Mouse (Mus musculus): ENCODE results near the gene Ddx49. TPM values are rescaled to one million over a fixed set of nuclear protein-coding genes. Genes with fewer than 3 reads are reported as not detected.

Gene Ddx49
- polyA plus RNA-seq, 1 experiment = not detected

GRCm38 (mm10) chr8:70257456-70257855, 44.8 kb downstream of the Ddx49 start:
- Histone ChIP-seq H3K27ac (ENCODE audit: insufficient read depth, low read depth, low read length) (no peak overlapping the region), H3K4me1 (ENCODE audit: control insufficient read depth, insufficient read depth, low read length) (no peaks in the 10 kb centered on the region), H3K4me3 (ENCODE audit: insufficient read depth, low read depth, low read length) (no peak overlapping the region)
- TF ChIP-seq CTCF (IDR thresholded peaks at IDR 0.05; ENCODE audit: insufficient read depth, low read depth, low read length) (no peak), POLR2A (IDR thresholded peaks at IDR 0.05; ENCODE audit: insufficient read depth, low read depth, low read length) (no peak)
- WGBS = 74% methylated on average over 3 of the region's 3 CpGs

- TF ChIP-seq POLR2A (IDR thresholded peaks at IDR 0.05; ENCODE audit: insufficient read depth, low read depth, low read length) (no peak), CTCF (IDR thresholded peaks at IDR 0.05; ENCODE audit: insufficient read depth, low read depth, low read length) (no peak)
- 49% methylated on average over 1 of the region's 1 CpGs for WGBS
- Histone ChIP-seq H3K4me3 (ENCODE audit: insufficient read depth, low read depth, low read length) (no peak overlapping the region), H3K27ac (ENCODE audit: insufficient read depth, low read depth, low read length) (no peak overlapping the region), H3K4me1 (ENCODE audit: control insufficient read depth, insufficient read depth, low read length) (no peaks in the 10 kb centered on the region)
These were observed 47.7 kb downstream of the Ddx49 start for GRCm38 (mm10) chr8:70254628-70255027.

- peaks cover 11% of the 10 kb centered on the region for H3K4me1 ChIP-seq (ENCODE audit: control insufficient read depth, insufficient read depth, low read length)
- TF ChIP-seq POLR2A (IDR thresholded peaks at IDR 0.05; ENCODE audit: insufficient read depth, low read depth, low read length) (no peak), CTCF (IDR thresholded peaks at IDR 0.05; ENCODE audit: insufficient read depth, low read depth, low read length) (no peak)
- H3K27ac ChIP-seq (ENCODE audit: insufficient read depth, low read depth, low read length) = no peak overlapping the region
- WGBS = 63% methylated on average over 3 of the region's 3 CpGs
- no peak overlapping the region for H3K4me3 ChIP-seq (ENCODE audit: insufficient read depth, low read depth, low read length)
These were observed 54.4 kb downstream of the Ddx49 start for GRCm38 (mm10) chr8:70247841-70248240.

DNA sequence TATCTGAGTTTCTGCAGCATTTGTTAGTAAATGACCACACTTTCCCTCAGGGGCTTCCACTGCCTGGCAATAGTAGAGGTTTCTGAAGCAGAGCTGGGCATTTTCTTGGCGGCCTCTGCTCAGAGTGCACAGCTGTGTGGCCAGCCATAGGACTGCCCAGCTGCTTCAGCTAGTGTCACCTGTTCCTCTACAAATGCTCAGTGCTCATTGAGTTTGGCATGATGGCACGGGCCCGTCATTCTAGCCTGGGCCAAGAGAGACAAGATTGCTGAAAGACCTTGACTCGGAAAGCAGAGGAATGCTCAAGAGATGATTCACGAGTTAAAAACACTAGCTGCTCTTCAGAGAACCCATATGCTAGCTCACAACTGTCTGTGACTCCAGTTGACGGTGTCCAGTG, 55.7 kb downstream of the Ddx49 start:
- TF ChIP-seq POLR2A (IDR thresholded peaks at IDR 0.05; ENCODE audit: insufficient read depth, low read depth, low read length) (no peak), CTCF (IDR thresholded peaks at IDR 0.05; ENCODE audit: insufficient read depth, low read depth, low read length) (no peak)
- no peak overlapping the region for H3K27ac ChIP-seq (ENCODE audit: insufficient read depth, low read depth, low read length)
- 80% methylated on average over 6 of the region's 6 CpGs for WGBS
- H3K4me3 ChIP-seq (ENCODE audit: insufficient read depth, low read depth, low read length) = no peak overlapping the region
- peaks cover 11% of the 10 kb centered on the region for H3K4me1 ChIP-seq (ENCODE audit: control insufficient read depth, insufficient read depth, low read length)

Other genes with a start within 250 kb of the Ddx49 start
- gene Tm6sf2, start 229.6 kb downstream of the Ddx49 start, polyA plus RNA-seq (2012; ENCODE audit: insufficient read depth, insufficient read length, low replicate concordance, missing spikeins) = not detected in 2 replicates
- gene Hapln4, start 219.0 kb downstream of the Ddx49 start, polyA plus RNA-seq (2012; ENCODE audit: insufficient read depth, insufficient read length, low replicate concordance, missing spikeins) = not detected in 2 replicates
- 84.7 TPM in 1 of 2 replicates, not detected in the other for gene Ncan, start 181.6 kb downstream of the Ddx49 start, polyA plus RNA-seq (2012; ENCODE audit: insufficient read depth, insufficient read length, low replicate concordance, missing spikeins)
- gene Nr2c2ap, start 171.2 kb downstream of the Ddx49 start, polyA plus RNA-seq (2012; ENCODE audit: insufficient read depth, insufficient read length, low replicate concordance, missing spikeins) = not detected in 2 replicates
- not detected in 2 replicates for gene Rfxank, start 163.3 kb downstream of the Ddx49 start, polyA plus RNA-seq (2012; ENCODE audit: insufficient read depth, insufficient read length, low replicate concordance, missing spikeins)
- not detected in 2 replicates for gene Borcs8, start 163.0 kb downstream of the Ddx49 start, polyA plus RNA-seq (2012; ENCODE audit: insufficient read depth, insufficient read length, low replicate concordance, missing spikeins)
- not detected in 2 replicates for gene Mef2b, start 162.8 kb downstream of the Ddx49 start, polyA plus RNA-seq (2012; ENCODE audit: insufficient read depth, insufficient read length, low replicate concordance, missing spikeins)
- not detected in 2 replicates for gene Tmem161a, start 130.1 kb downstream of the Ddx49 start, polyA plus RNA-seq (2012; ENCODE audit: insufficient read depth, insufficient read length, low replicate concordance, missing spikeins)
- gene Slc25a42, start 90.2 kb downstream of the Ddx49 start, polyA plus RNA-seq (2012; ENCODE audit: insufficient read depth, insufficient read length, low replicate concordance, missing spikeins) = not detected in 2 replicates
- not detected in 2 replicates for gene Sugp2, start 68.3 kb downstream of the Ddx49 start, polyA plus RNA-seq (2012; ENCODE audit: insufficient read depth, insufficient read length, low replicate concordance, missing spikeins)
- not detected in 2 replicates for gene Armc6, start 68.0 kb downstream of the Ddx49 start, polyA plus RNA-seq (2012; ENCODE audit: insufficient read depth, insufficient read length, low replicate concordance, missing spikeins)
- not detected in 2 replicates for gene Homer3, start 19.7 kb downstream of the Ddx49 start, polyA plus RNA-seq (2012; ENCODE audit: insufficient read depth, insufficient read length, low replicate concordance, missing spikeins)
- gene Cope, start within 50 bp of the Ddx49 start, polyA plus RNA-seq (2012; ENCODE audit: insufficient read depth, insufficient read length, low replicate concordance, missing spikeins) = not detected in 2 replicates
- not detected in 2 replicates for gene Cers1, start 13.3 kb upstream of the Ddx49 start, polyA plus RNA-seq (2012; ENCODE audit: insufficient read depth, insufficient read length, low replicate concordance, missing spikeins)
- gene Gdf1, start 27.3 kb upstream of the Ddx49 start, polyA plus RNA-seq (2012; ENCODE audit: insufficient read depth, insufficient read length, low replicate concordance, missing spikeins) = not detected in 2 replicates
- gene Upf1, start 50.8 kb upstream of the Ddx49 start, polyA plus RNA-seq (2012; ENCODE audit: insufficient read depth, insufficient read length, low replicate concordance, missing spikeins) = not detected in 2 replicates
- gene Comp, start 71.1 kb upstream of the Ddx49 start, polyA plus RNA-seq (2012; ENCODE audit: insufficient read depth, insufficient read length, low replicate concordance, missing spikeins) = not detected in 2 replicates
- gene Crtc1, start 137.1 kb upstream of the Ddx49 start, polyA plus RNA-seq (2012; ENCODE audit: insufficient read depth, insufficient read length, low replicate concordance, missing spikeins) = not detected in 2 replicates
- gene Klhl26, start 174.5 kb upstream of the Ddx49 start, polyA plus RNA-seq (2012; ENCODE audit: insufficient read depth, insufficient read length, low replicate concordance, missing spikeins) = not detected in 2 replicates
- not detected in 2 replicates for gene Tmem59l, start 184.9 kb upstream of the Ddx49 start, polyA plus RNA-seq (2012; ENCODE audit: insufficient read depth, insufficient read length, low replicate concordance, missing spikeins)
- not detected in 2 replicates for gene Crlf1, start 190.7 kb upstream of the Ddx49 start, polyA plus RNA-seq (2012; ENCODE audit: insufficient read depth, insufficient read length, low replicate concordance, missing spikeins)
- not detected in 2 replicates for gene Rex1bd, start 204.3 kb upstream of the Ddx49 start, polyA plus RNA-seq (2012; ENCODE audit: insufficient read depth, insufficient read length, low replicate concordance, missing spikeins)
- gene Uba52, start 208.3 kb upstream of the Ddx49 start, polyA plus RNA-seq (2012; ENCODE audit: insufficient read depth, insufficient read length, low replicate concordance, missing spikeins) = 789 TPM in 1 of 2 replicates, not detected in the other
- not detected in 2 replicates for gene Fkbp8, start 225.2 kb upstream of the Ddx49 start, polyA plus RNA-seq (2012; ENCODE audit: insufficient read depth, insufficient read length, low replicate concordance, missing spikeins)
- not detected in 2 replicates for gene Kxd1, start 225.5 kb upstream of the Ddx49 start, polyA plus RNA-seq (2012; ENCODE audit: insufficient read depth, insufficient read length, low replicate concordance, missing spikeins)
- gene Ell, start 237.0 kb upstream of the Ddx49 start, polyA plus RNA-seq (2012; ENCODE audit: insufficient read depth, insufficient read length, low replicate concordance, missing spikeins) = not detected in 2 replicates

Measured in olfactory bulb, adult 2 months (tissue).